Mouse (Mus musculus): ENCODE measurements around the gene Nt5c3b.

DNA sequence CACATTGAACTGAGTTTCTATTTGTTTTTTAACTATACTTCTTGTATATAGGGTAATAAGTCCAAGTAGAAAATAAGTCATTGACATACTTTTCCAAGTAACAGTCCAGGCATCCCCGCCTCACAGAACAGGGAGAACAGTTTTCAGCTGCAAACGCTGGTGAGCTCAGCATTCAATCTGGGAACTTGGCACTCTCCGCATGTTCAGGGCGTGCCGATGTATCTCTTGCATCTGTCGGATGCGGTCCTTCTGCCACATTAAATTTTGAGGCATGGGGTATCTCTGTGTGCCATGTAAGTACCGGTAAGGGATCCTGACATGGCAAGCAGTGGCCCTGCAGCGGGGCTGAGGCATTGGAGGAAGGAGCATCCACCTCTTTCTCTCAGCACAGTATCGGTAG lies 21.1 kb upstream of the Nt5c3b start:
- TF ChIP-seq POLR2A (IDR thresholded peaks at IDR 0.05; ENCODE audit: low read depth, low read length) = no peak
- TF ChIP-seq CTCF (IDR thresholded peaks at IDR 0.05; ENCODE audit: borderline replicate concordance, insufficient read depth, low read length) = no peak

Measured in embryonic fibroblast, embryonic 13.5 days (primary cell).